Mouse (Mus musculus) regulatory T cell (primary cell): Measurements from ENCODE around the gene Prr18.

Experiments used
- in situ Hi-C: fragments of 300-600 bp; cut with MboI, MseI; formaldehyde crosslinking; loops from one replicate; pipeline ENCODE4 v1.15.1; 2025; ENCODE audit warnings: high pct_unique_total_duplicates

Gene Prr18

GRCm38 (mm10) chr17:8340407-8341359 is 3.4 kb downstream of the Prr18 start:
- in situ Hi-C loops = no loop called here

- in situ Hi-C loops = no loop called here
Observed at GRCm38 (mm10) chr17:8341360-8341963, 4.2 kb downstream of the Prr18 start.

- in situ Hi-C loops = no loop called here
Observed at GRCm38 (mm10) chr17:8342706-8343105, 5.4 kb downstream of the Prr18 start.

- in situ Hi-C loops = no loop called here
Observed at GRCm38 (mm10) chr17:8343416-8343815, 6.2 kb downstream of the Prr18 start.

- in situ Hi-C loops = no loop called here
Observed at GRCm38 (mm10) chr17:8347765-8348285, 10.6 kb downstream of the Prr18 start.

- in situ Hi-C loops = no loop called here
Observed at GRCm38 (mm10) chr17:8348941-8349340, 11.7 kb downstream of the Prr18 start.

- in situ Hi-C loops = no loop called here
Observed at GRCm38 (mm10) chr17:8351088-8351487, 13.8 kb downstream of the Prr18 start.

GRCm38 (mm10) chr17:8355692-8356091 is 18.4 kb downstream of the Prr18 start, which contains the start of gene T2:
T2 (plus strand) TSS chr17:8355992.
- in situ Hi-C loops = no loop called here

GRCm38 (mm10) chr17:8357498-8357897 is 20.2 kb downstream of the Prr18 start:
- in situ Hi-C loops = no loop called here

GRCm38 (mm10) chr17:8360876-8361275 is 23.6 kb downstream of the Prr18 start:
- in situ Hi-C loops = no loop called here

- in situ Hi-C loops = no loop called here
Observed at GRCm38 (mm10) chr17:8361281-8362103, 24.2 kb downstream of the Prr18 start.

GRCm38 (mm10) chr17:8367514-8368480 is 30.5 kb downstream of the Prr18 start:
- in situ Hi-C loops = no loop called here

GRCm38 (mm10) chr17:8368570-8368969 is 31.3 kb downstream of the Prr18 start:
- in situ Hi-C loops = no loop called here

GRCm38 (mm10) chr17:8369171-8369570 is 31.9 kb downstream of the Prr18 start:
- in situ Hi-C loops = no loop called here

- in situ Hi-C loops = no loop called here
Observed at GRCm38 (mm10) chr17:8370634-8371229, 33.5 kb downstream of the Prr18 start.

GRCm38 (mm10) chr17:8371834-8372233 is 34.6 kb downstream of the Prr18 start:
- in situ Hi-C loops = no loop called here

GRCm38 (mm10) chr17:8372286-8373046 is 35.2 kb downstream of the Prr18 start:
- in situ Hi-C loops = no loop called here

GRCm38 (mm10) chr17:8377298-8377697 is 40.0 kb downstream of the Prr18 start:
- in situ Hi-C loops = no loop called here

GRCm38 (mm10) chr17:8385441-8385840 is 48.2 kb downstream of the Prr18 start:
- in situ Hi-C loops = loop anchor here (10.0 kb wide), 1 partner anchor 121 kb away; no protein-coding TSS in a partner anchor
